Mouse (Mus musculus) kidney, postnatal 10 days (tissue): ENCODE measurements around the gene Mslnl.

Source experiments
- DNase-seq: peaks from one replicate; pipeline ENCODE4 v3.0.0; 2021; ENCODE audit warnings: mixed read lengths

The Mslnl gene

DNA sequence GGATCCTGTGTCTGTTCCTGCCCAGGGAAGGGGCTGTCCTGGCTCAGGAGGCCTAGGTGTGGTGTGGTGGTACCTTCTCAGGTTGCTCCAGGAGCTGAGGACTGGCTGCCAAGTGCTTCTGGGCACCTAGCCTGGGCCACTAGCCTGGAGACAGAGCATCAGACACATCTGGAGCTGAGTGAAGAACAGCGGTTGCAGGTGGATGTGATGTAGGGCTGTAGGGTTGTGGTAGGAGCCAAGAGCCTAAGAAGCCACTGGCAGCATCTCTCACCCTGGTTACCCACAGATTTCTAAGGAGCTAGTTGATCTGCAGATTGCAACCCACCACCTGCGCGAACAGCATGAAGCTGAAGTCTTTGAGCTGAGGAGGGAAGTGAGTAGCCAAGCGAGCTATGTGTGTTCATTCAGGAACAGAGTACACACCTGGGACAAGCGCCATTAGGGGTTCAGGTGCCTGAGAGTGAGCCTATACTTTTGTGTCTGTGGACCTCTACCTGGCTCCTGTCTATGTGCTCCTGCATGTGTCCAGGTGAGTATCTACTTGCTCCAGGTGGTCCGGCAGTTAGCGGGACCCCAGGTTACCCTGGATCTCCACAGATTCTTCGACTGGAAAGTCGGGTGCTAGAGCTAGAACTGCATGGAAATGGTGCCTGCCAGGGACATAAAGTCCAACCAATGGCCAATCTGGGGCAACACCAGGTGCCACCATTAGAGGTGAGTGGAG is 51.1 kb downstream of the Mslnl start:
- DNase-seq: no peak

GRCm38 (mm10) chr17:25791320-25791842 is 55.5 kb downstream of the Mslnl start:
- peak; percentile 24 for DNase-seq

GRCm38 (mm10) chr17:25791843-25792527 is 56.1 kb downstream of the Mslnl start:
- peak; percentile 90 for DNase-seq

DNA sequence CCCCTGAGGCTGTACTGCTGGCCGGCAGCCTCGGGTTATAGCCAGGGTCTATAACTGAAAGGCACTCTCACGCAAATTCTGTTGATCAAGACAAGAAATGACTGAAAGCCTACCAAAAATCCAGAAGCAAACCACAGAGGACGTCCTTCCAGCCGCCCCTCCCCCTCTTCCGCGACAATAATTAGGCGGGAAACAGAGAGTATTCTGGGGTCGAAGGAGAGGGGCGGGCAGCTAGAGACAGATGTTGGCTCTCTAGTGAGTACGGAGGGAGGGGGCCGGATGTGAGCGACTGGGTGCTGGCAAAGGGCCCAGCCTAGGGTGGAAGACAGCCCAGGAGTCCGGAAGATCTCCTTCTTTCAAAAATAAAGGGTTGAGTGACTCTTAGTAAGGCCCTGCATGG is 56.8 kb downstream of the Mslnl start, which contains the start of gene Fam173a:
TSS of gene Fam173a (minus strand) at position 287 of the 400 bp plus-strand sequence.
- peak; percentile 95 for DNase-seq

DNA sequence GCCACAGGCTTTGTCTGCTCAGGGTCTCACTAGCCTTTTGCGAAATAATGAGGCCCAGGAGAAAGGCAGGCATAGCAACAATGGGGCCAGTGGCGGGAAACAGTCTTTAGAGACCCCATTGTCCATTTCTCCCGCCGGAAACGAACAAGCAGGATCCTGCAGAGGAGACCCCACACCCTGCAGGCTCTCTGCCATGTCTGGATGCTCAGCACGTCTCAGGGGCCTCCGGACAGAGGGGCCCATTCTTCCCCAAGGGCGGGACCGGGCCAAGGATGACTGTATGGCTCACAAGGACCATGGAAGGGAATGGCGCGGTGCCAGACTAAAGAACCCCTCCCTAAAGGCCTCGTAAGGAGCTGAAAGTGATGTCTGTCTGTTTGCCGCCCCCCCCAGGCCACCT is 58.4 kb downstream of the Mslnl start:
- peak; percentile 29 for DNase-seq

DNA sequence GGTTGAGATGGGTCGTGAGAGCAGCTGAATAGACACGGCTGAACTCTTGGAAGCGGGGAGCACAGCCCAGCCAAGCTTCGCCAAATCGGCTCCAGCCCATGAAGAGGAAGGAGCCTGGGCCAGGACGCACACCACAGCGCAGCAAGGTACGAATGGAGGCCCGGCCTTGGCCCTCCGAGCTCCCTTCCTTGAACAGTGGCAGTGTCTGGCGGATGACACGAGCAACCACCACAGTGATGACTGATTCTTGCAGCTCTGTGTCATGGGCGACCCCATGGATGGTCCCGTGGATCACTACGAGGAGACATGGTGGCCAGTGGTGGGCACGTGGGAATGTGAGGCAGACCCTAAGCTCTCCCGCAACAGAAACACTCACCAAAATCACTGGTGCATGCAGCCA is 59.2 kb downstream of the Mslnl start:
- no peak for DNase-seq

DNA sequence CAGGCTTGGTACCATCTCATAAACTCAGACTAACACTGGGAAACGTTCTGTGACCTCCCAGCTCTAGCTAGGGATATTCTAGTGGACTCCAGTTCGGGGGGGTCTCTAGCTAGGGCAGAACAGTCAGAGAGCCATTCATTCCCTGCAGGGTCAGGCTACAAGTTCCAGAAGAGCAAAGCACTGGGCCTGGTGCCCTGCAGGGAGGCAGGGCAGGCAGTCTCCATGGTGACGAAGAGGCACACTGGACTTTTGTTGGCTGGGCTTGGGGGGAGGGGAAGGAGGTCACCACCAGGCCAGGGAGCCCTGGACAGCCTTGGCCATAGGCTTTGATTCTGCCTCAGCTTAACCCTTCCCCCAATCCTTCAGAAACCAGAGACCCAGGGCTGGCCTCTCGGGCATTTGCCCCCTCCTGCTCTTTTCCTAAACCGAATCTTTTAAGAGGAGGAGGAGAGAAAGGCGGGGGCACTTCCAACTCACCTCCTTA is 59.8 kb downstream of the Mslnl start, which contains the start of gene AC134908.4:
TSS of gene AC134908.4 (minus strand) at position 51 of the 484 bp plus-strand sequence.
- DNase-seq: peak; percentile 72

- peak; percentile 54 for DNase-seq
Observed at GRCm38 (mm10) chr17:25796211-25796771, 60.4 kb downstream of the Mslnl start.

- peak; percentile 95 for DNase-seq
Observed at GRCm38 (mm10) chr17:25796951-25797369, 61.1 kb downstream of the Mslnl start, which contains the start of gene Metrn. Metrn (minus strand) TSS chr17:25797136.
